Mouse (Mus musculus) lung, embryonic 16.5 days (tissue): ENCODE results near the gene Akr1d1. TPM values are rescaled to one million over a fixed set of nuclear protein-coding genes. Genes with fewer than 3 reads are reported as not detected.
A peak's percentile ranks its signal among the peaks of the same experiment; 100 is the strongest.

ENCODE experiments used
- ATAC-seq: fragments of 200-750 bp; cut with Nextera tagmentation; 2 replicates; pipeline ENCODE4 v1.8.0; 2017; ENCODE audit warnings: low read depth, mild to moderate bottlenecking, moderate library complexity
- H3K27ac ChIP-seq: fragments of 300-500 bp; sonication (generic); 2 replicates; pipeline ENCODE4 v1.5.1; 2014; ENCODE audit warnings: mild to moderate bottlenecking, control low read depth, low read length
- H3K27me3 ChIP-seq: fragments of 300-500 bp; sonication (generic); 2 replicates; pipeline ENCODE4 v1.6.1; 2014; ENCODE audit warnings: low read depth, low read length, mixed read lengths; ENCODE audit not compliant: control insufficient read depth, insufficient read depth
- H3K36me3 ChIP-seq: fragments of 300-500 bp; sonication (generic); 2 replicates; pipeline ENCODE4 v1.6.1; 2014; ENCODE audit warnings: low read length; ENCODE audit not compliant: control insufficient read depth, insufficient read depth
- H3K4me1 ChIP-seq: fragments of 300-500 bp; sonication (generic); replicated peaks from 2 replicates; pipeline ENCODE4 v1.6.1; 2014; ENCODE audit warnings: low read length, mixed read lengths; ENCODE audit not compliant: control insufficient read depth, insufficient read depth
- H3K4me2 ChIP-seq: fragments of 300-500 bp; sonication (generic); 2 replicates; pipeline ENCODE4 v1.6.1; 2014; ENCODE audit warnings: low read depth, low read length, control low read depth
- H3K4me3 ChIP-seq: fragments of 300-500 bp; sonication (generic); 2 replicates; pipeline ENCODE4 v1.5.1; 2014; ENCODE audit warnings: mild to moderate bottlenecking, low read length, control low read depth
- H3K9ac ChIP-seq: fragments of 300-500 bp; sonication (generic); 2 replicates; pipeline ENCODE4 v1.6.1; 2014; ENCODE audit warnings: low read length, control low read depth
- H3K9me3 ChIP-seq: fragments of 300-500 bp; sonication (generic); 2 replicates; pipeline ENCODE4 v1.6.1; 2016; ENCODE audit warnings: low read length; ENCODE audit not compliant: control insufficient read depth
- WGBS: fragments of 180-500 bp; shearing (Covaris S2); extraction: QIAGEN DNeasy Blood & Tissue Kit; methylation state at CpG from one replicate; pipeline ENCODE4 v1.1.7; 2014; 5-methylcytosine and 5-hydroxymethylcytosine counted together
- polyA plus RNA-seq: library from polyadenylated mRNA; unstranded; fragments of >200 nt; fragmentation: Nextera tagmentation; extraction: Ambion mirVana; gene quantifications from 2 replicates; pipeline ENCODE4 v1.2.1, GENCODE M21; 2015

Gene Akr1d1
- polyA plus RNA-seq, 1 experiment from 2014 or later = not detected

DNA sequence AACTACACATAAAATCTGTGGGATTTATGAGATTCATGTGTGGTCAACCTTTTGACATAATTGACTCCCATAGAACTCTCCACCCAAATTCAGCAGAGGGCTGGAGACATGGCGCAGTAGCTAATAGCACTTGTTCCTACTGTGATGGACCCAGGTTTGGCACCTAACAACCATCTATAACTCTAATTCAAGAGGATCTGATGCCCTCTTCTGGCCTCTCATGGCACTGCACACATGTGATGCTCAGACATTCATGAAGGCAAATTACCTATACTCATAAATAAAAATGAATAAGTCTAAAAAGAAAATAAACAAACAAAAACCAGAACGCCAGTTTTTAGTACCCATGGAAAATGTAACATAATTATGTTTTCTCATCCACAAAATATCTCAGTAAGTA, 22.8 kb downstream of the Akr1d1 start:
- H3K27ac ChIP-seq = no peak overlapping the region
- H3K9ac ChIP-seq = no peak overlapping the region
- H3K4me1 ChIP-seq = no peaks in the 10 kb centered on the region
- no peak for ATAC-seq
- H3K4me3 ChIP-seq = no peak overlapping the region
- WGBS = 79% methylated on average over 2 of the region's 2 CpGs
- H3K9me3 ChIP-seq = no peaks in the 10 kb centered on the region
- H3K27me3 ChIP-seq = no peaks in the 10 kb centered on the region
- no peak overlapping the region for H3K4me2 ChIP-seq
- no peaks in the 10 kb centered on the region for H3K36me3 ChIP-seq

DNA sequence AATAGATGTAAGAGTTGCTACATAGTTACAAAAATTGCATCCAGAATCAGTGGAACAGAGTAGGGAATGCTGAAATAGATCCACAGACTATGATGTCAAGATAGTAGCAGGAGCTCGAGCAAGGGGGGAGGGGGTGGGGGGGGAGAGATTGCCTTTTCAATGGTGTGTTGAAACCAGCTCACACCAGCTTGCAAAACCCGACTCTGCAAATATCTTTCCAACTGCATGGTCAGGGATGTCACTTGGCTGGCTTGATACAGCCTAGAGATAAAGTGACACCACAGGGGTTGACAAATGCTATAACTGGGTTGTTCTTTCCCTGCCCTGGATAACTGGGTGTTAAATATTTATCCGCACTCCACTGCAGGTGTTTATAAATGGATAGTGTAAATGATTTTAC, 24.0 kb downstream of the Akr1d1 start:
- WGBS = 58% methylated on average over 3 of the region's 3 CpGs
- Histone ChIP-seq H3K27ac (no peak overlapping the region), H3K4me3 (no peak overlapping the region), H3K36me3 (no peaks in the 10 kb centered on the region), H3K4me1 (no peaks in the 10 kb centered on the region), H3K9me3 (no peaks in the 10 kb centered on the region), H3K27me3 (no peaks in the 10 kb centered on the region), H3K9ac (no peak overlapping the region), H3K4me2 (no peak overlapping the region)
- no peak for ATAC-seq

DNA sequence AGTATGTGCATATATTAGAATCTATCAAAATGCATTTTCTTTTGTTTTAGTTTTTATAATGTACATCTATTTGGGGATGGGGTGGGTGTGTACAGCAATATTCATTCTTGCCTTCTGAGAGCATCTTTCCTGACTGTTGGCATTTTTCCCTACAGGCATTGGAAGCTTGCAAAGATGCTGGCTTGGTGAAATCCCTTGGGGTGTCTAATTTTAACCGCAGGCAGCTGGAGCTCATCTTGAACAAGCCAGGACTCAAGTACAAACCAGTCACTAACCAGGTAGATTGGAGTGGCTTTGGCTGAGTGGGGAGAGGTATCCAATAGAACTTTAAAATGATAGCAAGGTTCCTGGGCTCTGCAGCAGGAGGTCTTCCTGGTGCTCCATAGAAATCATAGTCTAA, 24.4 kb downstream of the Akr1d1 start:
- Histone ChIP-seq H3K9me3 (no peaks in the 10 kb centered on the region), H3K4me3 (no peak overlapping the region), H3K9ac (no peak overlapping the region), H3K36me3 (no peaks in the 10 kb centered on the region), H3K4me1 (no peaks in the 10 kb centered on the region), H3K4me2 (no peak overlapping the region), H3K27ac (no peak overlapping the region), H3K27me3 (no peaks in the 10 kb centered on the region)
- WGBS = 93% methylated on average over 1 of the region's 1 CpGs
- ATAC-seq = no peak

DNA sequence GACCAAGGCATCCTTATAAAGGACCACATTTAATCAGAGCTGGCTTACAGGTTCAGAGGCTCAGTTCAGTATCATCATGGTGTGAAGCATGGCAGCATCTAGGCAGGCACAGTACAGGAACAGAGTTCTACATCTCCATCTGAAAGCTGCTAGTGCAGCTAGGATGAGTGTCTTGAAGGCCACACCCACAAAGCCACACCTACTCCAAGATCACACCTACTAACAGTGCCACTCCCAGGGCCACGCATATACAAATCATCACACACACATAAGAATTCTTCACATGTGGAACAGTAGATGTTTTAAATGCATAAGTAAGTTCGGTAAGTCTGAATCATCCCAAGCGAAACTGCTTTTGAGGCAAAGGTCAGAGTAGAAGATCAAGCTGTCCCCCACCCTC, 33.9 kb downstream of the Akr1d1 start:
- Histone ChIP-seq H3K9ac (no peak overlapping the region), H3K4me2 (no peak overlapping the region), H3K4me3 (no peak overlapping the region), H3K4me1 (no peaks in the 10 kb centered on the region), H3K27ac (no peak overlapping the region), H3K9me3 (no peaks in the 10 kb centered on the region), H3K27me3 (no peaks in the 10 kb centered on the region), H3K36me3 (no peaks in the 10 kb centered on the region)
- WGBS = 65% methylated on average over 3 of the region's 3 CpGs
- ATAC-seq = no peak

DNA sequence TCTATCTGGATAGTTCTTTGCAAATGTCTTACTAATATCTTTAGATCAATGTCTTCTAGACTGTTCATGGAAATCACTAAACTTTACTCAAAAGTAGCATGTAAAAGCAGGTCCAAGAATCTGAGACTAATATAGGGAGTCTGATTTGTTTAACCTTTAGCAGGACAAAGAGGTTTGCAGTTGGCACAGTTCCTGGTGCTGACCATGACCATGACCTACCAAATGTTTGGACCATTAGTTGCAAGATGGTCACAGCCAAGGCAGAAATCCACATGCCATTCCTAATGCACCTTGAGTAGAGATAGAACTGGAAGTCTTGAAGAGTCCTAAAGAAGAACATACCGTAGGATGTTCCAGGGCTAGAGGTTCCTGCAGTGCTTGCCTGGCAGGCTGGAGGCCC, 37.4 kb downstream of the Akr1d1 start:
- no peaks in the 10 kb centered on the region for H3K27me3 ChIP-seq
- no peak overlapping the region for H3K4me2 ChIP-seq
- H3K9me3 ChIP-seq = no peaks in the 10 kb centered on the region
- no peak for ATAC-seq
- 77% methylated on average over 1 of the region's 1 CpGs for WGBS
- no peak overlapping the region for H3K4me3 ChIP-seq
- H3K4me1 ChIP-seq = no peaks in the 10 kb centered on the region
- H3K36me3 ChIP-seq = no peaks in the 10 kb centered on the region
- no peak overlapping the region for H3K27ac ChIP-seq
- no peak overlapping the region for H3K9ac ChIP-seq

DNA sequence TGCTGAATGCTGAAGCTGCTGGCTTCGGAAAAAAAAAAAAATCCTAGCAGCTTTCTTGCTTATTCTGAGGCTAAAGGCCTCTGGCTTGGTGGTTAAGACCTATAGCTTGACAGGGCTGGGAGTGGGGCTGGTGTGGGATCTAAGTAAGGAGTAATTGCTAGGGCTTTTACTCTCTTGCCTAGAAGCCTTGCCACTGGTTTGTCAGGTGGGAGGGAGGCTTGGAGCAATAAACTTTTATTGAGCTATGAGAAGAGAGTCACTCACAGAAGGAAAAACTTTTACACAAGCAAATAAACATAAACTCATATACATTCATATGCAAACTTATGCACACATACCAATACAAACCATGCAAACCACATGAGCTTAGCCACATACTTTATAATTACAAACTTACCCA, 42.0 kb downstream of the Akr1d1 start:
- no peak for ATAC-seq
- no peak overlapping the region for H3K9ac ChIP-seq

DNA sequence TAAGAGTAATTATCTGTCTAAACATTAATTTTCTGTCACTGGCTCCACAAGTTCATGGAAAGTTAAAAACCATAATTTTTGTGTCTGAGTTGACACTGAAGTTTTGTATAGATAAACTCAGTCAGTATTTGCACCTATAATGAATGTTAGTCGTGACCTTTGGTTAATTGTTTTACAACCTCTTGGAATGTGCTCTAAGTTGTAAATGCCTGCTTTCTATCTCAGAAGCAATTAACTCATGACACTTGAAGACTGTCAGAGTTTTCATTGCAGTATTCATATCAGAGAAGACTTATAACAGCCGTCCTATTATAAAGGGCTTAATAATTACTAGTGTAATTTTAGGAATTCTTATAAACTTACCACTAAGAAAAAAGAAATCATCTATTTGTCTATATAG, 43.0 kb downstream of the Akr1d1 start:
- H3K27ac ChIP-seq = no peak overlapping the region
- no peaks in the 10 kb centered on the region for H3K27me3 ChIP-seq
- H3K4me2 ChIP-seq = no peak overlapping the region
- H3K9ac ChIP-seq = no peak overlapping the region
- H3K36me3 ChIP-seq = no peaks in the 10 kb centered on the region
- H3K9me3 ChIP-seq = no peaks in the 10 kb centered on the region
- ATAC-seq = no peak
- H3K4me1 ChIP-seq = no peaks in the 10 kb centered on the region
- no peak overlapping the region for H3K4me3 ChIP-seq
- 34% methylated on average over 2 of the region's 2 CpGs for WGBS

More for the DNA sequence above, 42.0 kb downstream of the Akr1d1 start:
- Histone ChIP-seq H3K27me3 (no peaks in the 10 kb centered on the region), H3K4me2 (no peak overlapping the region), H3K4me1 (no peaks in the 10 kb centered on the region), H3K9me3 (no peaks in the 10 kb centered on the region), H3K36me3 (no peaks in the 10 kb centered on the region), H3K4me3 (no peak overlapping the region), H3K27ac (no peak overlapping the region)
- WGBS = 75% methylated on average over 1 of the region's 1 CpGs

DNA sequence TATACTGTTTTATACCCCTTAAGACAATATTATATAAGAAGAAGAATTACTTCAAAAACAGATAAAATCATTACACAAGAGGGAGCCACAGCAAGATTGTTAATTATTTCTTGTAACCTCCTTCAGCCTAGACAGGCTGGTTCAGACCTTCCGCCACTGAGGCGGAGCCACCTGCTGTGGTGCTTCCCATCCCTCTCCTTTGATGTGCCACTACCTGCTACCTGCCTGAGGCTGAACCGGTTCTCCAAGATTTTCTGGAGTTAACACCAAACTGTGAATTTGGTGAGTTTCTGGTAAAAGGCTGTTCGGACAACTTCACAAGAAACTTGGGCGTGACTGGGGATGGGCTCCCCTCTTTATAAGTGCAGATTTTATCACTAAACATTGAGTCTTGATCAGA, 50.5 kb downstream of the Akr1d1 start:
- Histone ChIP-seq H3K4me2 (no peak overlapping the region), H3K4me1 (no peaks in the 10 kb centered on the region; the same call in 1 of the 2 replicates), H3K9ac (no peak overlapping the region), H3K36me3 (no peaks in the 10 kb centered on the region), H3K4me3 (no peak overlapping the region), H3K27ac (no peak overlapping the region), H3K9me3 (no peaks in the 10 kb centered on the region), H3K27me3 (no peaks in the 10 kb centered on the region)
- no peak for ATAC-seq
- 46% methylated on average over 5 of the region's 5 CpGs for WGBS

DNA sequence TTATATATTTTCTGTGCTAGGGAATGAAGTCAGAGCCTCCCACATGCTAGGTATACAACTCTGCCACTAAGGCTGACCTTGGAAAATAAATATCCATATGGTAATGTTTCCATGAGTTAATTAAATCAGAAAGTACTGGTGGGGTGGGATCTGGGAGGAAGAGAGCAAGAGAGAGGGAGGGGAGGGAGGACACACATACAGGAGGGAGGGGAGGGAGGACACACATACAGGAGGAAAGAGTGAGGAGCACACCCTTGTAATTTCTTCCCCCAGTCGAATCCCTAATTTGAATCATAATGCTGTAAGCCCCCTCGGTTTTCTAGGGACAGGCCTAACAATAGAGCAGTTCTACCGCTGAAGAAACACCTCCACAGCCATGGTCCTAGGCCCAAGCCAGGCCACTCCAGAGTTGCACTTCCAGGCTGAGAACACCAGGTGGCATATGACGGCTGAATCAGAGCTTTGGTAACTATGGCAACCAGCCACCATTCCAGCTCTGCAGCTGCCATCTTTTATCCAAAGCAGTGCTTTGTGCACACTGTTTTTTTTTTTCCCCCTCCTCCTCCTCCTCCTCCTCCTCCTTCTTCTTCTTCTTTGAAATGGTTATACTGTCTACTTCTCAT, 59.5 kb downstream of the Akr1d1 start:
- Histone ChIP-seq H3K36me3 (no peaks in the 10 kb centered on the region), H3K4me2 (no peak overlapping the region), H3K27ac (no peak overlapping the region), H3K9me3 (no peaks in the 10 kb centered on the region), H3K9ac (no peak overlapping the region), H3K4me3 (no peak overlapping the region), H3K27me3 (no peaks in the 10 kb centered on the region), H3K4me1 (peaks cover 4% of the 10 kb centered on the region; the same call in 1 of the 2 replicates)
- WGBS = 26% methylated on average over 4 of the region's 4 CpGs
- ATAC-seq = peak; percentile 59; the same call in 1 of the 2 replicates

DNA sequence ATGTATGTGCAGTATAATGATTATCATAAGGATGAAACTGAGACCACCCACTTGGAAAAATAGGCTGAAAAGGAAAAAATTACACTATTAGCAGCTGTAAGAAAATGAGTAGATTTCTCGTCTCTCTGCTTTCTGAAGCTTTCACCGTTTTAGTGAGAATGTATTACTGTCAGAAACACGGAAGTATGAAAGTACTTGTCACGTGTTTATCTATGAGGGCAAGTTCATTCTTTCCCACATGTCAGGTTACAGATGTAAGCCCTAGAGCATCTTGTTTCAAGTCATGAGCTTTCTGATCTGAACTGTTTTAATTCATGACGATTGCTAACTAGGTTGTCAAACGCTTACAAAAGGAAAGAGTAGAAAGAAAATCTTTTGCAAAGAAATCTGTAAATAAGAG, 60.8 kb downstream of the Akr1d1 start:
- Histone ChIP-seq H3K4me1 (peaks cover 4% of the 10 kb centered on the region; the same call in 1 of the 2 replicates), H3K36me3 (no peaks in the 10 kb centered on the region), H3K4me2 (no peak overlapping the region), H3K27ac (no peak overlapping the region), H3K4me3 (no peak overlapping the region), H3K9me3 (no peaks in the 10 kb centered on the region), H3K9ac (no peak overlapping the region), H3K27me3 (no peaks in the 10 kb centered on the region)
- no peak for ATAC-seq
- 61% methylated on average over 6 of the region's 6 CpGs for WGBS
